Mouse (Mus musculus): ENCODE measurements at regions not wholly inside any gene's neighbourhood (a gene's known extent, or its start where the extent isn't known, plus 50 kb on each side); places are given as distances from the start of the nearest gene placed in this dataset.
A peak's percentile ranks its signal among the peaks of the same experiment; 100 is the strongest.

DNA sequence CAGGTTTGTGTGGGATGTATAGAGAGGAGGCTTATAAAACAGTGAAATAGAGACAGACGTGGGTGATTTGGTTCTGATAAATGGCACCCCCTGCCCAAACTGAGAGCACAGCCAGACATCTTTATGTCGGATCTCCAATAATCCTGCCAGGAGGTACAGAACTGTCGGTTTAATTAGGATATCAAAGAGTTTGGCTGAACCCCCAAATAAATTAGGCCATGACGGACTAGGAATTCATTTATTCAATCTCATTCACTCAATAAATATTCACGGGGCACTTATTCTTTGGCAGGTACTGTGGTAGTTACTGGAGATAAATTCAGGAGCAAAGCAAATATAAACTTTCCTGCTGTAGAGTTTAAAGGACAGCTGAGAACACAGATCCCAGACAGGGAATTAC is 615.0 kb upstream of the Tle4 start:
- DNase-seq: no peak

DNA sequence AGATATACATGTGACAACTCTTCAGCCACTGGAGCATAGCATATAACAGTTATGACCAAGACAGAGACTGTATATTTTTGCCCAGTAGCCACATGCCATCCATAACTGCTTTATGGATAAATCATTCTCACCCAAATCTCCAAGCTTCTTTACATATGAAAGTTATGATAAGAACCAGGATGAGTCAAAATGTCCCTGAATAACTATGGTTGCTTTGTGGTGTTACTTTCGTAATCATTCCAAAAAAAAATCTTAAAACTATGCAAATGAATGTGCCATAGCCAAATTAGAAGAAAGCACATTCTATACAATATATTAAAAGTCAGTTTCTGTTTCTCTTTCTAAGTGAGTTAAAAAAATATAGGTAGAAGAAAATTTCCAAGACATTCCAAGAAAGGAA is 605.2 kb upstream of the Tle4 start:
- DNase-seq: no peak

GRCm38 (mm10) chr19:15201262-15201661 is 603.4 kb upstream of the Tle4 start:
- DNase-seq: no peak

GRCm38 (mm10) chr19:15200792-15201191 is 602.9 kb upstream of the Tle4 start:
- no peak for DNase-seq

DNA sequence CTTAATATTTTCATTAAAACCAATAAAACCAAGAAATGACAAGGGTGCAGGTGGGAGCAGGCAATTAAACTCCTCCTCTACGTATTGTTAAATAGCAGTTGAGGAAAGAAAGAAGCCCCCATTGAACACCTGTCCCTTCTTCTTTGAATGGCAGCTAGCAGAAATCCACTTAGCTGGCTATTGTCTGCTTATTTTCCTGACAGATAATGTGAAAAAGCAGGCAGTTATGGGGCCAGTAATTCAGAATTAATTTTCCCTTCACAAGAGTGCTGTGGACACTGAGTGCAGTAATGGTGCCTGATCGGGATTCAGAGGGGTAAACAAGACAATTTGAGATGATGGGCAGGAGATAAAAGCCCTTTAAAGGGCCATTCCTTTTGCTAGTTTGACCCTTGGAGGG is 602.5 kb upstream of the Tle4 start:
- no peak for DNase-seq

DNA sequence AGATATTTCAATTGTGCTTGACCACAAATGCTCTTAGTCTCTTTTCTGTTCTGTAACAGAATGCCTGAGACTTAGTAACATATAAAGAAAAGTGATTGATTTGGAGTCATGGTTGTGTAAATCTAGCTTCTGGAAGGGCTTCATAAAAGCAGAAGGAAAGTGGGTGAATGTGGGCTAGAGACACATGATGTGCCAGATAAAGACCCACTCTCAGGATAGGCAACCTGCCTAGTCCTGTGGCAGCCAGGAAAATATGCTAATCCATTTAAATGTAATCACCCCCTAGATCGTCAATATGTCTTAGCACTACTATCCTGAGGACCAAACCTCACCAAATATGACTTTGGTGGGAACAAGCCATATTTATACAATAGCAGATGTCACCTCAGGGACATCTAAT is 601.8 kb upstream of the Tle4 start:
- no peak for DNase-seq

GRCm38 (mm10) chr19:15175221-15175620 is 577.4 kb upstream of the Tle4 start:
- DNase-seq: no peak

DNA sequence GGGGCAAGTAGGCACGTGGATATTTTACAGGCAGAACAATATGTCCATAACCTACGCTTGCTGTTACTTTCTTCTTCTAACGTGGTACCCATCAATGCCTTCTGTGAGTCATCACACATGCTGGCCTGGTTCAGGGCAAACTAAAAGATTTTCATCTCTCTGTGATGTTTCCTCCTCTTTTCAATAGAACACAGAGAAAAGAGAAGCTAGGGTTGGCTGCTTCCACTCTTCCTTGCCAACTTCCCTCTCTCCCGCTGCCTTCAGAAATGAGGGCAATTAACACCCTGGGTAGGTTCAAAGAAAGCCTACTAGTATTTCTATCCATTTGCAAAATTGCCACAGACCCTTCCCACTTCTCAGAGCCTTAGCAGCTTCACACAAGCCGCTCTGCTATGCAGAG is 575.5 kb upstream of the Tle4 start:
- DNase-seq: no peak

GRCm38 (mm10) chr19:15167184-15167583 is 569.3 kb upstream of the Tle4 start:
- no peak for DNase-seq

GRCm38 (mm10) chr19:15160641-15161040 is 562.8 kb upstream of the Tle4 start:
- no peak for DNase-seq

GRCm38 (mm10) chr19:15158653-15159052 is 560.8 kb upstream of the Tle4 start:
- no peak for DNase-seq

GRCm38 (mm10) chr19:15158177-15158576 is 560.3 kb upstream of the Tle4 start:
- no peak for DNase-seq

- DNase-seq: peak in 1 of 2 experiments; percentile 0
Observed at GRCm38 (mm10) chr19:15154693-15155092, 556.8 kb upstream of the Tle4 start.

DNA sequence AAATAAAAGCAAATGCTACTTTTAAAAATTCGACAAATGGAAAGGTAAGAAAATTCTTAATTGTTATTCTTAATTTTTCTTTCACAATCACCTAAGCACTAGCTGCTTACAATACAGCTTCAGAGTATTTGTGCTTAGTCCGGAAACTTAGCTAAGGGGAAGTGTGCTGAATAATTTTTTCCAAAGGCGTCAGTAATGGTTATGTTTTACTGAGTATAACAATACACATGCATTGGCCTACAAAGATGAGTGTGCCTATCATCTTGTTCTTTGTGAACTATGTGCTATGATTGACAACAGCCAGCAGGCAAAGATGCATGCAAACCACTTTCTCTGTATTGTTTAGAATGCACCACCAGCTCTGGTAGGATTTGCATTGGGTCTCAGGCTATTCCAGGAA is 548.5 kb upstream of the Tle4 start:
- no peak for DNase-seq

- no peak for DNase-seq
Observed at GRCm38 (mm10) chr19:15127122-15127521, 529.3 kb upstream of the Tle4 start.

DNA sequence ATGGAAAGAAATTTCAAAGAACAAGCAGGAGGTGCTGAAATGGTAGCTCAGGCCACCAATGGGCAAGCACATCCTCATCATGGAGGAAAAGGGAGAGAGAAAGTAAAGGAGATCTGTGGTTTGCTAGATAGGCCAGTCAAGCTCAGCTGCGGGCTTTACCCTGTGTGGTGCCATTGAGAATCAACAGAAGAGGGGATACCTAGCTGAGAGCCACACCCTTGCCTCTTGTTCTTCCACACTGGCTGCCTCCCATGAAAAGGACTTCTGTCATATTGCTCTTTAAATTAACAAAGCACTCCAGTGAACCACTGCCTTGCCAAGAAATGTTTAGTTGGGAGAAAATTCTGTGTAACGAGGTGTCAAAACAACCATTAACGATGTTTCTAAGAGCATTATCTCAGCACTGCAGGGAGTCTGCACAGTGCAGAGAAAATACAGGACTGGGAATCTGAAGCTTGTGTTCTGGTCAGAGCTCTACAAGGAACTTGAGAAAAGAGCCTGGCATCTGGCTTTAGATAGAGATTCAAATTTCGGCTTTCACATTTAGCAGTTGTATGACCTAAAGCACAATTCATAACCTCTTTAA is 510.7 kb upstream of the Tle4 start:
- DNase-seq: no peak

GRCm38 (mm10) chr19:15095054-15095453 is 497.2 kb upstream of the Tle4 start:
- no peak for DNase-seq

DNA sequence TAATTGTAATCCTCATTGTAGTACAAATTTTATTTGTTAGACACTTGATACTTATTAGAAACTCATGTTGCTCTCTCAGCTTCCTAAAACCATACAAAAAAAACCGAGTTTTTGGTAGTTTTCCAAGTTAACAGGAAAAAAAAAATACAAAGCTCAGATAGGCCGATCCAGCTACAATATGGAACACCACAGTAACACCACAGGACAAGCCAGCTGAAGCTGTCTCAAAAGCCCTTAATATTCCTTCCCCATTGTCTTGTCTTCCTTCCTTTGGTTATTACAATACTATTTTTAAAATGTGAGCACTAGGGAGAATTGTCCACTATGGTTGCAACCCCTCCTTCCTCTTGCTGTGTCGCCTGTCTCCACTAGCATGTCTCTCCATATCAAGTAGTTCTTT is 495.7 kb upstream of the Tle4 start:
- no peak for DNase-seq

- no peak for DNase-seq
Observed at GRCm38 (mm10) chr19:15080638-15081037, 482.8 kb upstream of the Tle4 start.

- DNase-seq: no peak
Observed at GRCm38 (mm10) chr19:15057801-15058200, 459.9 kb upstream of the Tle4 start.

DNA sequence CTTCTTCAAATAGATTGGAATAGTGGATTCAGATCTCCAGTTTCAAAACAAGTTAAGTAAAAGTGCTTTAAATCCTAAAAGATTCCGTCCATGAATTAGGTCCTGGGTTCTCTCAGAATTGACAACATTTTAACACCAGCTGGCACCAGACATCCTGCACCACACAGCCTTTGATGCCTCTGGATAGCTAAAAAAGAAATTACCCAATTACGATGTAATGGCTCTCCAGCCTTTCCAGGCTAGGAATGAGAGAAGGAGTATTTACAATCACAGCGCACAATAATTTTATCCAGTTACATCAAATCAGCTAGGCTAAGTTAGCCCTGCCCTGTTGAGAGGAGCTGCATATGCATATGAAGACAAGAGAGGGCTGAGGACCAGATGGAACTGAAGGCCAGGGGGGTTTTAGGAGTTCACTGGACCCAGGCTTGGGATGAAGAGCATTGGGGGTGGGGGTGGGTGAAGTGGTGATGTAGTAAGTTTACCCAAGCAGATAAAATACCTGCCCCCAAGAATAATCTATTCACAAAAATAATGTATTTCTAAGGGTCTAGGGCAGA is 455.8 kb upstream of the Tle4 start:
- DNase-seq: no peak

GRCm38 (mm10) chr19:15052642-15053239 is 454.9 kb upstream of the Tle4 start:
- DNase-seq: no peak

GRCm38 (mm10) chr19:15047896-15048295 is 450.0 kb upstream of the Tle4 start:
- no peak for DNase-seq

- no peak for DNase-seq
Observed at GRCm38 (mm10) chr19:15047306-15047868, 449.5 kb upstream of the Tle4 start.

DNA sequence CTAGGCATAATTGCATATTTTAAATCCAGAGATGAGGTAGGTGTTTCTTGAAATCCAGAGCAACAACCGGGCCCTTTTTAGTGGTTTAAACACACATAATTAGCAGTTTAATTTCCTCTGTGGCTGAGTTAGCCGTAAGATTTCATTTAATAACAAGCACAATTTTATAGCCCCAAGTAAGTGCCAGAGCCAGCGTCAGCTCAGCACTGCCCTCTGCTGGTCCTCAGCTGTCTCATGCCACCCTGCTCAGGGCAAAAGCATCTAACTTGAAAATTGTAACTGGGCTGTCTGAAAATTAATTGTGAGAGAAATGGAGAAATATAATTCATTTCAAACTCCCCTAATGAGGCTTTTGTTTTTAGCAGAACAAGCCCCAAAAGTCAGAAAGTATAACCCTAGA is 437.7 kb upstream of the Tle4 start:
- peak; percentile 27 to 42 for DNase-seq

Measured in lung, adult 18-20 months (tissue).